Mouse (Mus musculus) stomach, postnatal 0 days (tissue): ENCODE measurements around the gene Celf2.

Experiments
- CTCF ChIP-seq: IDR thresholded peaks from 2 replicates; pipeline ENCODE4 v1.5.1; 2016; ENCODE audit warnings: antibody characterized with exemption, low read depth, mild to moderate bottlenecking, moderate library complexity
- EP300 ChIP-seq: optimal IDR thresholded peaks from 2 replicates; pipeline ENCODE3; 2016; ENCODE audit warnings: antibody characterized with exemption

DNA sequence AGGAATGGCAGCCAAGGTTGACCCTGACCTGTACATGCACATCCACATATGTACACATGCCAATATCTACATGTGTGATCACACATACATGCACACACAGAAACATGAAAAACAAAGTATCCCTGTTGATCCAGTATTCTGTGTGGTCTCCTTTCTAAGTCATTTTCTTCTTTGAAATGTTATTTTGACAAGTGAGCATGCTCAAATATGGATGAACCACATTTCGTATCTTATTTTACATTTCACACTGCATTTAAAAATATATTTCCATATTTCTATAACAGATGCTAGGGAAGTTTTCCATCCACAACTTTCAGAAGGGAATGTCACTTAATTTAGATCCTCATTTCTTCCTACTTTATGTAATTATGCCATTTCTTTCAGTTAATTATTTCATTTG, 364.5 kb downstream of the Celf2 start:
- no peak for TF ChIP-seq CTCF
- no peak for TF ChIP-seq EP300
